Mouse (Mus musculus) heart, adult 2 months (tissue): ENCODE results near the gene Camkv. TPM values are rescaled to one million over a fixed set of nuclear protein-coding genes. Genes with fewer than 3 reads are reported as not detected.

ENCODE experiments used
- DNase-seq, 2 experiments: peaks; one replicate each; pipeline ENCODE4 v3.0.0; 2021
- H3K27ac ChIP-seq: fragments of 200-600 bp; 2 replicates; pipeline ENCODE4 v1.8.1; 2022
- H3K27me3 ChIP-seq: fragments of 200-500 bp; 2 replicates; pipeline ENCODE4 v1.6.1; 2012; ENCODE audit warnings: mild to moderate bottlenecking, low read length, inconsistent platforms, mixed read lengths; ENCODE audit not compliant: control insufficient read depth, insufficient read depth
- H3K36me3 ChIP-seq: fragments of 200-500 bp; 2 replicates; pipeline ENCODE4 v1.6.1; 2012; ENCODE audit warnings: low read length, inconsistent platforms; ENCODE audit not compliant: control insufficient read depth, insufficient read depth
- H3K4me1 ChIP-seq: fragments of 200-500 bp; 2 replicates; pipeline ENCODE4 v1.6.1; 2011; ENCODE audit warnings: low read length; ENCODE audit not compliant: control insufficient read depth, insufficient read depth
- H3K4me3 ChIP-seq: fragments of 200-600 bp; 2 replicates; pipeline ENCODE4 v1.8.1; 2022
- H3K79me2 ChIP-seq: fragments of 200-500 bp; replicated peaks from 2 replicates; pipeline ENCODE4 v1.6.1; 2012; ENCODE audit warnings: mild to moderate bottlenecking, inconsistent platforms, low read length, moderate library complexity, mixed read lengths; ENCODE audit not compliant: control insufficient read depth, insufficient read depth
- H3K9ac ChIP-seq: fragments of 200-500 bp; 2 replicates; pipeline ENCODE4 v1.6.1; 2012; ENCODE audit warnings: low read depth, mild to moderate bottlenecking, control low read depth, inconsistent platforms, low read length, mixed read lengths
- CTCF ChIP-seq: fragments of 200-600 bp; IDR thresholded peaks from 2 replicates; pipeline ENCODE4 v1.8.1; 2022; ENCODE audit warnings: antibody characterized with exemption, mild to moderate bottlenecking, moderate library complexity
- EP300 ChIP-seq: fragments of 200-500 bp; IDR thresholded peaks from 2 replicates; pipeline ENCODE4 v1.6.1; 2011; ENCODE audit warnings: low read depth, low read length, control low read depth; ENCODE audit not compliant: insufficient read depth
- POLR2A ChIP-seq: fragments of 200-500 bp; IDR thresholded peaks from 2 replicates; pipeline ENCODE4 v1.6.1; 2011; ENCODE audit warnings: mild to moderate bottlenecking, low read depth, low read length, control low read depth; ENCODE audit not compliant: insufficient read depth
- WGBS: fragments of 180-500 bp; shearing (Covaris S2); methylation state at CpG from one replicate; pipeline ENCODE4 v1.1.7; 2018; 5-methylcytosine and 5-hydroxymethylcytosine counted together
- intact Hi-C: fragments of 180-260 bp; cut with DNase I; formaldehyde crosslinking; loops from one replicate; pipeline ENCODE4 v1.15.1; 2025
- polyA plus RNA-seq: library from polyadenylated mRNA; depleted of rRNA; stranded (reverse); fragments of >200 nt; gene quantifications from 2 replicates; pipeline ENCODE4 v1.2.3, GENCODE M21; 2012
- total RNA-seq, 2 experiments: library from RNA; stranded (reverse); gene quantifications; 2 replicates each; pipeline ENCODE4 v1.2.3; 2021

The Camkv gene
- total and polyA plus RNA-seq, 3 experiments: 0.02 TPM; not detected in 2

- Histone ChIP-seq H3K36me3 (no peaks in the 10 kb centered on the region), H3K9ac (no peak overlapping the region), H3K27ac (no peak overlapping the region), H3K79me2 (no peaks in the 10 kb centered on the region), H3K27me3 (no peaks in the 10 kb centered on the region), H3K4me1 (no peaks in the 10 kb centered on the region), H3K4me3 (no peak overlapping the region)
- intact Hi-C loops: loop anchor here (2.0 kb wide), 1 partner anchor 79 kb away; no protein-coding TSS in a partner anchor
- no peak for DNase-seq
- TF ChIP-seq EP300 (no peak), POLR2A (no peak), CTCF (no peak)
- 67% methylated on average over 6 of the region's 6 CpGs for WGBS
Observed at GRCm38 (mm10) chr9:107955613-107956289, 20.3 kb downstream of the Camkv start.

- H3K27me3 ChIP-seq: no peaks in the 10 kb centered on the region
- H3K4me1 ChIP-seq: no peaks in the 10 kb centered on the region
- H3K9ac ChIP-seq: no peak overlapping the region
- no peaks in the 10 kb centered on the region for H3K36me3 ChIP-seq
- H3K27ac ChIP-seq: no peak overlapping the region
- no peaks in the 10 kb centered on the region for H3K79me2 ChIP-seq
- no peak for TF ChIP-seq EP300
- no peak for TF ChIP-seq POLR2A
- TF ChIP-seq CTCF: no peak
- DNase-seq: no peak
- 66% methylated on average over 6 of the region's 6 CpGs for WGBS
- intact Hi-C loops: loop anchor here (2.0 kb wide), 1 partner anchor 78 kb away; no protein-coding TSS in a partner anchor
- H3K4me3 ChIP-seq: no peak overlapping the region
Observed at GRCm38 (mm10) chr9:107957141-107957540, 21.7 kb downstream of the Camkv start.

- Histone ChIP-seq H3K27ac (no peak overlapping the region), H3K4me3 (no peak overlapping the region), H3K4me1 (peaks cover 4% of the 10 kb centered on the region), H3K36me3 (no peaks in the 10 kb centered on the region), H3K79me2 (no peaks in the 10 kb centered on the region), H3K27me3 (no peaks in the 10 kb centered on the region), H3K9ac (no peak overlapping the region)
- 83% methylated on average over 6 of the region's 6 CpGs for WGBS
- DNase-seq: no peak
- TF ChIP-seq EP300: no peak
- intact Hi-C loops: loop anchor here (5.0 kb wide), 1 partner anchor 42 kb away; the partner anchor contains the start of gene Ip6k1
Observed at GRCm38 (mm10) chr9:107959896-107960295, 24.4 kb downstream of the Camkv start.

- H3K4me1 ChIP-seq: peaks cover 4% of the 10 kb centered on the region
- H3K27me3 ChIP-seq: no peaks in the 10 kb centered on the region
- intact Hi-C loops: loop anchor here (5.0 kb wide), 1 partner anchor 41 kb away; the partner anchor contains the start of gene Ip6k1
- no peak overlapping the region for H3K27ac ChIP-seq
- no peak overlapping the region for H3K4me3 ChIP-seq
- WGBS: 79% methylated on average over 4 of the region's 4 CpGs
- no peak overlapping the region for H3K9ac ChIP-seq
- no peaks in the 10 kb centered on the region for H3K36me3 ChIP-seq
- H3K79me2 ChIP-seq: no peaks in the 10 kb centered on the region
- no peak for DNase-seq
- TF ChIP-seq CTCF (peak; percentile 31), POLR2A (no peak)
Observed at GRCm38 (mm10) chr9:107960928-107961327, 25.5 kb downstream of the Camkv start.

- Histone ChIP-seq H3K27ac (no peak overlapping the region), H3K4me1 (peaks cover 6% of the 10 kb centered on the region), H3K9ac (no peak overlapping the region), H3K4me3 (no peak overlapping the region), H3K27me3 (no peaks in the 10 kb centered on the region), H3K79me2 (no peaks in the 10 kb centered on the region), H3K36me3 (no peaks in the 10 kb centered on the region)
- intact Hi-C loops: loop anchor here (5.0 kb wide), 1 partner anchor 41 kb away; the partner anchor contains the start of gene Ip6k1
- no peak for DNase-seq
- TF ChIP-seq CTCF (no peak), POLR2A (no peak), EP300 (no peak)
- 89% methylated on average over 10 of the region's 10 CpGs for WGBS
Observed at GRCm38 (mm10) chr9:107961351-107961762, 25.9 kb downstream of the Camkv start.

GRCm38 (mm10) chr9:107961881-107962280, 26.4 kb downstream of the Camkv start:
- no peak overlapping the region for H3K9ac ChIP-seq
- intact Hi-C loops: loop anchor here (2.0 to 5.0 kb wide), 2 partner anchors 40 to 57 kb away; partner anchors contain the start of gene Ip6k1
- 45% methylated on average over 5 of the region's 5 CpGs for WGBS

More at GRCm38 (mm10) chr9:107961881-107962280, 26.4 kb downstream of the Camkv start:
- H3K27ac ChIP-seq: no peak overlapping the region
- H3K79me2 ChIP-seq: no peaks in the 10 kb centered on the region
- TF ChIP-seq CTCF (peak; percentile 55), EP300 (no peak), POLR2A (no peak)
- no peak overlapping the region for H3K4me3 ChIP-seq
- H3K27me3 ChIP-seq: no peaks in the 10 kb centered on the region
- peak in 1 of 2 experiments; percentile 31 for DNase-seq
- H3K36me3 ChIP-seq: no peaks in the 10 kb centered on the region
- peaks cover 10% of the 10 kb centered on the region for H3K4me1 ChIP-seq
